Mouse (Mus musculus): ENCODE results near the gene Klhl2. TPM values are rescaled to one million over a fixed set of nuclear protein-coding genes. Genes with fewer than 3 reads are reported as not detected.

Gene Klhl2
- total and polyA plus RNA-seq, 3 experiments, result 11.5 to 12.1 TPM; not detected in 1

GRCm38 (mm10) chr8:64740547-64741211 lies 109.1 kb downstream of the Klhl2 start:
- Histone ChIP-seq H3K27ac (ENCODE audit: control insufficient read depth, low read depth, low read length) (no peak overlapping the region), H3K9ac (ENCODE audit: control insufficient read depth, low read depth, low read length, poor library complexity, severe bottlenecking) (no peak overlapping the region), H3K36me3 (ENCODE audit: control insufficient read depth in 1 of 2, insufficient read depth in 2 of 2, low read length in 2 of 2) (no peaks in the 10 kb centered on the region), H3K27me3 (ENCODE audit: control insufficient read depth in 1 of 2, insufficient read depth in 2 of 2, low read length in 2 of 2) (no peaks in the 10 kb centered on the region), H3K79me2 (ENCODE audit: control insufficient read depth, insufficient read depth, low read length, poor library complexity) (no peaks in the 10 kb centered on the region), H3K9me3 (replicated peaks; ENCODE audit: insufficient read depth, low read length) (no peaks in the 10 kb centered on the region), H3K4me3 (ENCODE audit: control insufficient read depth in 1 of 2, insufficient read depth in 1 of 2, low read depth in 2 of 2, low read length in 2 of 2) (no peak overlapping the region), H3K4me1 (ENCODE audit: control insufficient read depth in 1 of 2, insufficient read depth in 2 of 2, low read length in 2 of 2) (no peaks in the 10 kb centered on the region)
- DNase-seq (ENCODE audit: low read depth, low spot score), result no peak
- TF ChIP-seq POLR2AphosphoS2 (IDR thresholded peaks at IDR 0.05; ENCODE audit: low read length), result no peak
- TF ChIP-seq MYB (IDR thresholded peaks at IDR 0.05; ENCODE audit: low read depth, low read length), result no peak
- no peak for TF ChIP-seq CHD2 (IDR thresholded peaks at IDR 0.05; ENCODE audit: low read length)
- TF ChIP-seq KAT2A (conservative IDR thresholded peaks at IDR 0.05; ENCODE audit: low read depth, low read length), result no peak
- no peak for TF ChIP-seq ETS1 (IDR thresholded peaks at IDR 0.05; ENCODE audit: low read depth, low read length)
- TF ChIP-seq SMC3 (IDR thresholded peaks at IDR 0.05; ENCODE audit: low read depth, low read length), result no peak
- no peak for TF ChIP-seq ELF1 (IDR thresholded peaks at IDR 0.05; ENCODE audit: low read depth, low read length)

GRCm38 (mm10) chr8:64738916-64739315 lies 110.9 kb downstream of the Klhl2 start:
- Histone ChIP-seq H3K9ac (ENCODE audit: control insufficient read depth, low read depth, low read length, poor library complexity, severe bottlenecking) (no peak overlapping the region), H3K27me3 (ENCODE audit: control insufficient read depth in 1 of 2, insufficient read depth in 2 of 2, low read length in 2 of 2) (no peaks in the 10 kb centered on the region), H3K79me2 (ENCODE audit: control insufficient read depth, insufficient read depth, low read length, poor library complexity) (no peaks in the 10 kb centered on the region), H3K27ac (ENCODE audit: control insufficient read depth, low read depth, low read length) (no peak overlapping the region), H3K4me3 (ENCODE audit: control insufficient read depth in 1 of 2, insufficient read depth in 1 of 2, low read depth in 2 of 2, low read length in 2 of 2) (no peak overlapping the region), H3K36me3 (ENCODE audit: control insufficient read depth in 1 of 2, insufficient read depth in 2 of 2, low read length in 2 of 2) (no peaks in the 10 kb centered on the region), H3K4me1 (ENCODE audit: control insufficient read depth in 1 of 2, insufficient read depth in 2 of 2, low read length in 2 of 2) (peaks cover 0 to 5% of the 10 kb centered on the region in 2 experiments; a peak in 2 of 4 replicates), H3K9me3 (replicated peaks; ENCODE audit: insufficient read depth, low read length) (no peaks in the 10 kb centered on the region)
- TF ChIP-seq BHLHE40 (IDR thresholded peaks at IDR 0.05; ENCODE audit: borderline replicate concordance, low read depth, low read length), result no peak
- TF ChIP-seq CHD1 (IDR thresholded peaks at IDR 0.05; ENCODE audit: low read depth, low read length), result no peak
- no peak for TF ChIP-seq JUND (IDR thresholded peaks at IDR 0.05; ENCODE audit: low read depth, low read length)
- TF ChIP-seq RCOR1 (IDR thresholded peaks at IDR 0.05; ENCODE audit: low read depth, low read length), result no peak
- no peak for TF ChIP-seq USF2 (IDR thresholded peaks at IDR 0.05; ENCODE audit: borderline replicate concordance in 1 of 2, insufficient read depth in 1 of 2, low read depth in 1 of 2, low read length in 2 of 2)
- TF ChIP-seq POLR2AphosphoS2 (IDR thresholded peaks at IDR 0.05; ENCODE audit: low read length), result no peak
- TF ChIP-seq CHD2 (IDR thresholded peaks at IDR 0.05; ENCODE audit: low read length), result no peak
- TF ChIP-seq ZNF384 (IDR thresholded peaks at IDR 0.05; ENCODE audit: low read depth, low read length), result no peak
- no peak for TF ChIP-seq MYC (IDR thresholded peaks at IDR 0.05; ENCODE audit: low read depth, low read length)
- TF ChIP-seq UBTF (IDR thresholded peaks at IDR 0.05; ENCODE audit: borderline replicate concordance, insufficient read depth, low read depth, low read length), result no peak
- TF ChIP-seq HCFC1 (IDR thresholded peaks at IDR 0.05; ENCODE audit: low read depth, low read length), result no peak
- no peak for TF ChIP-seq MAFK (IDR thresholded peaks at IDR 0.05; ENCODE audit: borderline replicate concordance, low read depth, low read length)
- TF ChIP-seq TBP (IDR thresholded peaks at IDR 0.05; ENCODE audit: low read depth, low read length), result no peak
- no peak for TF ChIP-seq MXI1 (IDR thresholded peaks at IDR 0.05; ENCODE audit: low read depth, low read length)
- DNase-seq (ENCODE audit: low read depth, low spot score), result no peak
